Mouse (Mus musculus): ENCODE data around the gene Mgll. TPM values are rescaled to one million over a fixed set of nuclear protein-coding genes. Genes with fewer than 3 reads are reported as not detected.

The Mgll gene
- polyA plus RNA-seq, 1 experiment, result 28.7 TPM

- Histone ChIP-seq H3K4me3 (replicated peaks) (no peak overlapping the region), H3K27me3 (ENCODE audit: control insufficient read depth) (no peaks in the 10 kb centered on the region), H3K36me3 (ENCODE audit: control insufficient read depth) (peaks cover 97% of the 10 kb centered on the region), H3K9me3 (ENCODE audit: control insufficient read depth, low read length) (no peaks in the 10 kb centered on the region; the same call in 1 of the 2 replicates), H3K4me1 (ENCODE audit: control insufficient read depth) (peaks cover 23% of the 10 kb centered on the region)
- no peak for TF ChIP-seq GATA1 (IDR thresholded peaks at IDR 0.05; ENCODE audit: low read length)
- TF ChIP-seq TAL1 (IDR thresholded peaks at IDR 0.05; ENCODE audit: low read length), result no peak
Observed at GRCm38 (mm10) chr6:88809091-88810037, 85.2 kb downstream of the Mgll start.

GRCm38 (mm10) chr6:88810291-88810690 is 86.1 kb downstream of the Mgll start:
- no peaks in the 10 kb centered on the region for H3K27me3 ChIP-seq (ENCODE audit: control insufficient read depth)
- TF ChIP-seq TAL1 (IDR thresholded peaks at IDR 0.05; ENCODE audit: low read length) (no peak), GATA1 (IDR thresholded peaks at IDR 0.05; ENCODE audit: low read length) (no peak)
- H3K4me1 ChIP-seq (ENCODE audit: control insufficient read depth), result peaks cover 24% of the 10 kb centered on the region
- no peak overlapping the region for H3K4me3 ChIP-seq (replicated peaks)
- H3K36me3 ChIP-seq (ENCODE audit: control insufficient read depth), result peaks cover 98% of the 10 kb centered on the region
- H3K9me3 ChIP-seq (ENCODE audit: control insufficient read depth, low read length), result no peaks in the 10 kb centered on the region; the same call in 1 of the 2 replicates

- Histone ChIP-seq H3K27me3 (ENCODE audit: control insufficient read depth) (no peaks in the 10 kb centered on the region), H3K4me3 (replicated peaks) (no peak overlapping the region), H3K4me1 (ENCODE audit: control insufficient read depth) (peaks cover 23% of the 10 kb centered on the region), H3K36me3 (ENCODE audit: control insufficient read depth) (peaks cover 99% of the 10 kb centered on the region), H3K9me3 (ENCODE audit: control insufficient read depth, low read length) (no peaks in the 10 kb centered on the region; the same call in 1 of the 2 replicates)
- no peak for TF ChIP-seq TAL1 (IDR thresholded peaks at IDR 0.05; ENCODE audit: low read length)
- TF ChIP-seq GATA1 (IDR thresholded peaks at IDR 0.05; ENCODE audit: low read length), result no peak
Observed at GRCm38 (mm10) chr6:88811396-88811795, 87.2 kb downstream of the Mgll start.

- Histone ChIP-seq H3K9me3 (ENCODE audit: control insufficient read depth, low read length) (no peaks in the 10 kb centered on the region), H3K4me1 (ENCODE audit: control insufficient read depth) (peaks cover 25% of the 10 kb centered on the region), H3K27me3 (ENCODE audit: control insufficient read depth) (no peaks in the 10 kb centered on the region), H3K36me3 (ENCODE audit: control insufficient read depth) (peaks cover 99% of the 10 kb centered on the region), H3K4me3 (replicated peaks) (no peak overlapping the region)
- TF ChIP-seq GATA1 (IDR thresholded peaks at IDR 0.05; ENCODE audit: low read length), result no peak
- no peak for TF ChIP-seq TAL1 (IDR thresholded peaks at IDR 0.05; ENCODE audit: low read length)
Observed at GRCm38 (mm10) chr6:88811880-88812400, 87.7 kb downstream of the Mgll start.

- Histone ChIP-seq H3K9me3 (ENCODE audit: control insufficient read depth, low read length) (no peaks in the 10 kb centered on the region), H3K36me3 (ENCODE audit: control insufficient read depth) (peaks cover 99% of the 10 kb centered on the region), H3K4me1 (ENCODE audit: control insufficient read depth) (peaks cover 22% of the 10 kb centered on the region), H3K4me3 (replicated peaks) (no peak overlapping the region), H3K27me3 (ENCODE audit: control insufficient read depth) (no peaks in the 10 kb centered on the region)
- no peak for TF ChIP-seq GATA1 (IDR thresholded peaks at IDR 0.05; ENCODE audit: low read length)
- no peak for TF ChIP-seq TAL1 (IDR thresholded peaks at IDR 0.05; ENCODE audit: low read length)
Observed at GRCm38 (mm10) chr6:88812886-88813285, 88.7 kb downstream of the Mgll start.

GRCm38 (mm10) chr6:88813832-88814231 is 89.6 kb downstream of the Mgll start:
- TF ChIP-seq TAL1 (IDR thresholded peaks at IDR 0.05; ENCODE audit: low read length), result no peak
- TF ChIP-seq GATA1 (IDR thresholded peaks at IDR 0.05; ENCODE audit: low read length), result no peak

GRCm38 (mm10) chr6:88815036-88815435 is 90.8 kb downstream of the Mgll start:
- no peaks in the 10 kb centered on the region for H3K27me3 ChIP-seq (ENCODE audit: control insufficient read depth)
- peaks cover 19% of the 10 kb centered on the region for H3K4me1 ChIP-seq (ENCODE audit: control insufficient read depth)
- no peak overlapping the region for H3K4me3 ChIP-seq (replicated peaks)
- no peaks in the 10 kb centered on the region for H3K9me3 ChIP-seq (ENCODE audit: control insufficient read depth, low read length)
- peaks cover 99% of the 10 kb centered on the region for H3K36me3 ChIP-seq (ENCODE audit: control insufficient read depth)
- TF ChIP-seq TAL1 (IDR thresholded peaks at IDR 0.05; ENCODE audit: low read length), result no peak

More at GRCm38 (mm10) chr6:88813832-88814231, 89.6 kb downstream of the Mgll start:
- H3K36me3 ChIP-seq (ENCODE audit: control insufficient read depth), result peaks cover 99% of the 10 kb centered on the region
- H3K4me3 ChIP-seq (replicated peaks), result no peak overlapping the region
- H3K4me1 ChIP-seq (ENCODE audit: control insufficient read depth), result peaks cover 21% of the 10 kb centered on the region
- no peaks in the 10 kb centered on the region for H3K9me3 ChIP-seq (ENCODE audit: control insufficient read depth, low read length)
- no peaks in the 10 kb centered on the region for H3K27me3 ChIP-seq (ENCODE audit: control insufficient read depth)

- no peaks in the 10 kb centered on the region for H3K9me3 ChIP-seq (ENCODE audit: control insufficient read depth, low read length)
- no peak for TF ChIP-seq TAL1 (IDR thresholded peaks at IDR 0.05; ENCODE audit: low read length)
- TF ChIP-seq GATA1 (IDR thresholded peaks at IDR 0.05; ENCODE audit: low read length), result no peak
- no peaks in the 10 kb centered on the region for H3K27me3 ChIP-seq (ENCODE audit: control insufficient read depth)
- peaks cover 99% of the 10 kb centered on the region for H3K36me3 ChIP-seq (ENCODE audit: control insufficient read depth)
- no peak overlapping the region for H3K4me3 ChIP-seq (replicated peaks)
- H3K4me1 ChIP-seq (ENCODE audit: control insufficient read depth), result peaks cover 18% of the 10 kb centered on the region
Observed at GRCm38 (mm10) chr6:88815489-88815888, 91.3 kb downstream of the Mgll start.

GRCm38 (mm10) chr6:88816913-88817312 is 92.7 kb downstream of the Mgll start:
- TF ChIP-seq GATA1 (IDR thresholded peaks at IDR 0.05; ENCODE audit: low read length) (no peak), TAL1 (IDR thresholded peaks at IDR 0.05; ENCODE audit: low read length) (no peak)
- H3K36me3 ChIP-seq (ENCODE audit: control insufficient read depth), result peaks cover 99% of the 10 kb centered on the region
- peaks cover 15% of the 10 kb centered on the region for H3K4me1 ChIP-seq (ENCODE audit: control insufficient read depth)
- H3K27me3 ChIP-seq (ENCODE audit: control insufficient read depth), result no peaks in the 10 kb centered on the region
- H3K4me3 ChIP-seq (replicated peaks), result no peak overlapping the region
- H3K9me3 ChIP-seq (ENCODE audit: control insufficient read depth, low read length), result no peaks in the 10 kb centered on the region

Measured in erythroblast, embryonic 14.5 days (primary cell).